Mouse (Mus musculus) G1E (cell line): ENCODE data around the gene Mob3a. TPM values are rescaled to one million over a fixed set of nuclear protein-coding genes. Genes with fewer than 3 reads are reported as not detected.

Experiments used
- ATAC-seq: 2 replicates; pipeline ENCODE4 v1.8.0; 2016; ENCODE audit warnings: mild to moderate bottlenecking; ENCODE audit not compliant: insufficient number of reproducible peaks, poor library complexity, low FRiP score, severe bottlenecking; ENCODE audit errors: extremely low read depth
- DNase-seq: peaks from one replicate; pipeline ENCODE4 v3.0.0; 2012; ENCODE audit warnings: low spot score
- H3K27me3 ChIP-seq: 2 replicates; pipeline ENCODE4 v1.6.1; 2012; ENCODE audit warnings: mild to moderate bottlenecking, low read length, inconsistent platforms; ENCODE audit not compliant: insufficient read depth
- H3K36me3 ChIP-seq: replicated peaks from 2 replicates; pipeline ENCODE3; 2012; ENCODE audit warnings: mild to moderate bottlenecking, inconsistent platforms
- H3K4me1 ChIP-seq: 2 replicates; pipeline ENCODE4 v1.6.1; 2012; ENCODE audit warnings: low read depth, low read length, inconsistent platforms, mixed read lengths; ENCODE audit not compliant: insufficient read depth
- H3K4me3 ChIP-seq: 2 replicates; pipeline ENCODE4 v1.5.1; 2012; ENCODE audit warnings: low read depth, mild to moderate bottlenecking, inconsistent platforms, low read length, moderate library complexity, mixed read lengths
- H3K9me3 ChIP-seq: replicated peaks from 2 replicates; pipeline ENCODE4 v1.6.1; 2012; ENCODE audit warnings: inconsistent platforms
- CTCF ChIP-seq: IDR thresholded peaks from 2 replicates; pipeline ENCODE4 v1.5.1; 2012; ENCODE audit warnings: low read depth, low read length, inconsistent platforms, mixed read lengths
- GATA1 ChIP-seq: IDR thresholded peaks from 2 replicates; pipeline ENCODE4 v1.6.1; 2012; ENCODE audit warnings: borderline replicate concordance, low read length, inconsistent platforms, mixed read lengths
- GATA2 ChIP-seq: IDR thresholded peaks from 2 replicates; pipeline ENCODE4 v1.6.1; 2012; ENCODE audit warnings: low read depth, low read length, inconsistent platforms, borderline replicate concordance
- POLR2AphosphoS5 ChIP-seq: IDR thresholded peaks from 2 replicates; pipeline ENCODE4 v1.6.1; 2012; ENCODE audit warnings: low read depth, low read length, inconsistent platforms; ENCODE audit not compliant: insufficient replicate concordance
- TAL1 ChIP-seq: conservative IDR thresholded peaks from 2 replicates; pipeline ENCODE4 v1.6.1; 2012; ENCODE audit warnings: low read depth, low read length, inconsistent platforms, mixed read lengths
- polyA plus RNA-seq: library from polyadenylated mRNA; stranded (reverse); fragments of >175 nt; gene quantifications from 2 replicates; pipeline ENCODE4 v1.2.3, GENCODE M21; 2012
- total RNA-seq, 2 experiments: library from RNA; stranded (forward) in 1 of 2; stranded (reverse) in 1 of 2; fragments of 200-1000 nt in 1 of 2; fragments of >200 nt in 1 of 2; fragmentation: Nextera tagmentation in 1 of 2; gene quantifications; 2 replicates each; pipeline ENCODE4 v1.2.3; 2014 to 2017

Mob3a gene
- total and polyA plus RNA-seq, 3 experiments: 52.8 to 54.2 (median 53.8) TPM

GRCm38 (mm10) chr10:80692249-80693165 is 9.3 kb downstream of the Mob3a start:
- no peak for TF ChIP-seq GATA1
- TF ChIP-seq POLR2AphosphoS5: no peak
- TF ChIP-seq GATA2: no peak
- TF ChIP-seq TAL1: no peak
- TF ChIP-seq CTCF: no peak
- Histone ChIP-seq H3K9me3 (no peaks in the 10 kb centered on the region), H3K36me3 (peaks cover 94% of the 10 kb centered on the region), H3K4me3 (peak overlapping the region; percentile 40; the same call in 1 of the 2 replicates), H3K4me1 (peaks cover 82% of the 10 kb centered on the region), H3K27me3 (no peaks in the 10 kb centered on the region)
- ATAC-seq: peak; percentile 17; the same call in 1 of the 2 replicates
- no peak for DNase-seq

- TF ChIP-seq CTCF (no peak), GATA2 (no peak), POLR2AphosphoS5 (no peak), TAL1 (no peak), GATA1 (no peak)
- Histone ChIP-seq H3K36me3 (peaks cover 97% of the 10 kb centered on the region), H3K4me1 (peaks cover 83% of the 10 kb centered on the region), H3K27me3 (no peaks in the 10 kb centered on the region), H3K4me3 (no peak overlapping the region), H3K9me3 (no peaks in the 10 kb centered on the region)
- ATAC-seq (no peak), DNase-seq (no peak)
Measured at GRCm38 (mm10) chr10:80687850-80688249, 13.9 kb downstream of the Mob3a start.

GRCm38 (mm10) chr10:80686617-80687016 is 15.2 kb downstream of the Mob3a start:
- no peak for ATAC-seq
- Histone ChIP-seq H3K27me3 (no peaks in the 10 kb centered on the region), H3K4me1 (peaks cover 72% of the 10 kb centered on the region), H3K36me3 (peaks cover 93% of the 10 kb centered on the region), H3K9me3 (no peaks in the 10 kb centered on the region), H3K4me3 (no peak overlapping the region)
- no peak for DNase-seq
- no peak for TF ChIP-seq GATA1
- no peak for TF ChIP-seq TAL1

- peaks cover 63% of the 10 kb centered on the region for H3K4me1 ChIP-seq
- ATAC-seq (peak; percentile 52), DNase-seq (no peak)
- no peaks in the 10 kb centered on the region for H3K27me3 ChIP-seq
- H3K36me3 ChIP-seq: peaks cover 78% of the 10 kb centered on the region
- H3K9me3 ChIP-seq: no peaks in the 10 kb centered on the region
- TF ChIP-seq GATA1 (no peak), TAL1 (peak; percentile 71)
- peak overlapping the region; percentile 10; the same call in 1 of the 2 replicates for H3K4me3 ChIP-seq
Measured at GRCm38 (mm10) chr10:80684984-80685383, 16.8 kb downstream of the Mob3a start.

GRCm38 (mm10) chr10:80684214-80684613 is 17.6 kb downstream of the Mob3a start:
- Histone ChIP-seq H3K4me3 (no peak overlapping the region; the same call in 1 of the 2 replicates), H3K4me1 (peaks cover 63% of the 10 kb centered on the region), H3K27me3 (no peaks in the 10 kb centered on the region), H3K9me3 (no peaks in the 10 kb centered on the region), H3K36me3 (peaks cover 72% of the 10 kb centered on the region)
- TF ChIP-seq TAL1 (no peak), POLR2AphosphoS5 (no peak), CTCF (peak; percentile 67)
- no peak for DNase-seq
- no peak for ATAC-seq

GRCm38 (mm10) chr10:80683647-80684046 is 18.1 kb downstream of the Mob3a start:
- Histone ChIP-seq H3K9me3 (no peaks in the 10 kb centered on the region), H3K4me3 (no peak overlapping the region), H3K36me3 (peaks cover 67% of the 10 kb centered on the region), H3K27me3 (no peaks in the 10 kb centered on the region), H3K4me1 (peaks cover 68% of the 10 kb centered on the region)
- no peak for DNase-seq
- no peak for ATAC-seq
- TF ChIP-seq CTCF (no peak), POLR2AphosphoS5 (no peak)

- ATAC-seq (no peak), DNase-seq (no peak)
- Histone ChIP-seq H3K36me3 (peaks cover 52% of the 10 kb centered on the region), H3K4me1 (peaks cover 79% of the 10 kb centered on the region), H3K4me3 (no peak overlapping the region), H3K27me3 (no peaks in the 10 kb centered on the region), H3K9me3 (no peaks in the 10 kb centered on the region)
- no peak for TF ChIP-seq TAL1
- no peak for TF ChIP-seq POLR2AphosphoS5
- TF ChIP-seq GATA1: no peak
- TF ChIP-seq GATA2: no peak
- TF ChIP-seq CTCF: no peak
Measured at GRCm38 (mm10) chr10:80682003-80682402, 19.8 kb downstream of the Mob3a start.
